Mouse (Mus musculus): ENCODE results near the gene Zfp157.
"Not testable (repeated sequence)": the region's sequence is repeated elsewhere in the genome, so short reads cannot be mapped to it uniquely, and the experiment has no call there.

Gene Zfp157

GRCm38 (mm10) chr5:138441286-138442194 is at the start of gene Zfp157:
Gene Zfp157, plus strand, starts transcription at chr5:138441468.
- peak; percentile 95 for DNase-seq (ENCODE audit: low read depth, low spot score)

- no peak for DNase-seq (ENCODE audit: low read depth, low spot score)
Measured at GRCm38 (mm10) chr5:138397795-138398337, 43.4 kb upstream of the Zfp157 start.

DNA sequence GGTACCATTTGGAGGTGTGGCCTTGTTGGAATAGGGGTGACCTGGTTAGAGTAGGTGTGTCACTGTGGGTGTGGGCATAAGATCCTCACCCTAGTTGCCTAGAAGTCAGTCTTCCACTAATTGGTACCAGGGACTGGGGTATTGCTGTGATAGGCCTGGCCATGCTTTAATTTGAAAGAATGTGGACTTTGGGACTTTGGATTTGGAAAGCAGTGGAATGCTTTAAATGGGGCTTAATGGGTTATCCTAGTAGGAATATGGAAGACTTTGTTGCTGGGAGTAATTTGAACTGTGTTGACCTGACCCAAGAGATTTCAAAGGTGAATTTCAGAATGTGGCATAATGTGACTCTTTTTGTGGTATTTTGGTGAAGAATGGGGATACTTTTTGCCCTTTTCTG is 40.8 kb upstream of the Zfp157 start:
- DNase-seq (ENCODE audit: low read depth, low spot score): not testable (repeated sequence)

DNA sequence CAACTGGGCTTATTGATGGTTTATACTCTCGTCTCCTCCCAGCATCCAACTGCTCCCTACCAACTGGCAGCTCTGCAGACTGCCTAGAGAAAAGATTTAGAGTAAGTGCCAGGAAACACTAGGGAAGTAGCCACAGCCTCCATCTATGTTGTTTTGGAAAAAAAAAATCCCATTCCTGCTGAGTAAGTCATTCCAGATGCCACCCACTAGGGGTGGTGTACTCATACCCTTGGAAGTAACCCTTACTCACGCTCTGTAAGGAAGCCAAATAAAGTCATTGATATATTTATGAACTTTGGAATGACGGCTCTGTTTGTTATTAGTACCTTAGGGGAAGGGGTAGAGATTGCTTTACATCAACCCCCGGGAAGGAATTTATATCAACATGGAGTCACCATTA is 17.1 kb downstream of the Zfp157 start:
- no peak for DNase-seq (ENCODE audit: low read depth, low spot score)

DNA sequence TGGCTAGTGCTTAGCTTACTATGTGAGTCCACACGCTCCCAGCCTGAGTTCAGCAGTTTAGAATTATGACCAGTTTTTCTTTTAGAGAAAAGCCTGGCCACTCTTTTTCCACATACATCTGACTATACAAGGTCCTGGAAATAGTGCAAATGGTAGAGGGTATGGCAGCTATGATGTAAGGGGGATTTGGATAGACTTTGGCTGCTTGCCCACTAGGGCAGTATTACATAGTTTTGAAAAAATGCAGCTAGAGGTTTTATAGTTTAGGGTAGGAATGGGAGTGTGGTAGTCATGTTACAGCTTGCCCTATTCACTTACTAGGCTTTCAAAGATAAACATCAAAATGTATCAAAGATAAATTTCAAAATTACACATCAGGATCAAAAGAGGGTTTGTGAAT is 17.8 kb downstream of the Zfp157 start:
- DNase-seq (ENCODE audit: low read depth, low spot score): no peak

DNA sequence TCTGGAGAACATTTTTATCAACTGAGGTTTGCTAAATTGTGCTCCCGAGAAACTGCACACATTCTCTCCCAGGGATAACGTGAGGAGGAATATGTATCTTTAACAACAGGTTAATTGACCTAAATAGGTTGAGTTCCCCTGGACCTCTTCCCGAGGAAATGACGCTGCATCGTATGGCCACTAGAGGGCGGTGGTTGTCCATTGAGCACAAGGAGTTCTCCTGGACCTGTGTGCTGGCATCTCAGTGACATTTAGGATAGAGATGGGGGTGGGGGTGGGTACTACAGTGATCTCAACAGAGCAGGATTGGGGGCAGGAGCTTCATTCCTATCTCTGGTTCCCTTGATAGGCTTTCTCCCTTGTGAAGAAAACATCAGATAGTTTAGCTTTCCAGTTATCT is 32.3 kb downstream of the Zfp157 start:
- DNase-seq (ENCODE audit: low read depth, low spot score): peak; percentile 80

- not testable (repeated sequence) for DNase-seq (ENCODE audit: low read depth, low spot score)
Measured at GRCm38 (mm10) chr5:138504548-138504947, 63.3 kb downstream of the Zfp157 start.

All from CD4-positive, CD25-positive, alpha-beta regulatory T cell, adult 2 months (primary cell).